Mouse (Mus musculus): Measurements from ENCODE around the gene Cacng6. TPM values are rescaled to one million over a fixed set of nuclear protein-coding genes. Genes with fewer than 3 reads are reported as not detected.

Gene Cacng6
- total and polyA plus RNA-seq, 2 experiments from 2014 or later: 0.28 TPM; not detected in 1

DNA sequence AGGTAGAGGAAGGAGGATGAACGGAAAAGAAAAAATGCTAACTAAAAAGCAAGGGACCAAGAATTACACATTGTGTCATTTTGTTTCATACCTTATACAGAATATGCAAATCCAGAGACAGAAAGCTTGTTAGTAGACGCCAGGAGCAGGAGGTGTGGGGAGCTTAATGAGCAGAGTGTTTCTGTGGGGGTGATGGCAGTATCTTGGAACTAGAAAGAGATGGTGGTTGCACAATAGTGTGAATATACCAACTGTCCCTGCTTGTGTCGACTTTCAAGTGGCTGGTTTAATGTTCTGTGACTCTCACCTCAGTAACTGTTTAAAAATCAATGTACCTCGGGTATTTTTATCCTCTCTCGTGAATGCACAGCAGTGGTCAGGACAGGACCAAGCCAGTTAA lies 52.7 kb downstream of the Cacng6 start:
- H3K9ac ChIP-seq (replicated peaks; ENCODE audit: low read length): no peak overlapping the region
- no peaks in the 10 kb centered on the region for H3K4me1 ChIP-seq (ENCODE audit: insufficient read depth, low read length)
- H3K4me2 ChIP-seq (ENCODE audit: low read depth, low read length): no peak overlapping the region
- no peak for DNase-seq (ENCODE audit: low spot score)
- no peaks in the 10 kb centered on the region for H3K9me3 ChIP-seq (ENCODE audit: low read length)
- no peaks in the 10 kb centered on the region for H3K27me3 ChIP-seq (ENCODE audit: insufficient read depth, low read length)
- no peak overlapping the region for H3K4me3 ChIP-seq (ENCODE audit: low read length)
- WGBS: 71% methylated on average over 5 of the region's 5 CpGs
- no peak overlapping the region for H3K27ac ChIP-seq
- no peak for ATAC-seq
- H3K36me3 ChIP-seq (ENCODE audit: insufficient read depth, low read length): no peaks in the 10 kb centered on the region
- no peak for TF ChIP-seq CTCF (IDR thresholded peaks at IDR 0.05; ENCODE audit: low read depth)

DNA sequence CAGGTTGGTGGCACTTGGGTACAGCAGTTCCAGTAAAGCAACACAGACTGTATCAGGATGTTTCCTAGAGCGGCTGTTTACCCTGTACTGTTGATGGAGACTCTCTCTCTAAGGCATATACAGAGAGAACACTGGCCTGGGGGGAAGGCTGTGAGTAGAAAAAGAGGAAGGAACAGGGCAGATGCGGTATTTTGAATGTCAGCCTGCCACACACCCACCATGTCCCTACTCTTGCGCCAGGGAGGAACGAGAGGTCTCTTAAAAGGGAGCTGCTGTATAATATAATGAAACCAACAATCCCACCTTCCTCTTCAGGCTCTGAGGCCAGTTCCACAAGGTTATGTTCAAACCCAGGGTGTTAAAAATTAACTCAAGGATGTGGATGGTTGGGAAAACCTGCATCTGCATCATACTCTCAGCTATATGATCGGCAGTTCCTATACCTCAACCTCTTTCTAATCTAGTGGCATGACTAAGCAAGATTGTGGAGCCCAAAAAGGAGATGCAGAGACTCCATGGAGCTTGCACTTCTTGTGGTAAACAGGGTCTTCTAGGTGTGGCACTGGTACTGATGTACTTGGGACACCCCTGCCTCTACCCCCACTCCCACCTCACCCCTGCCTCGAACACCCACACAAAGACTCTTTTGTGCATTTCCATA lies 58.1 kb downstream of the Cacng6 start:
- no peaks in the 10 kb centered on the region for H3K9me3 ChIP-seq (ENCODE audit: low read length)
- DNase-seq (ENCODE audit: low spot score) (no peak), ATAC-seq (no peak)
- H3K9ac ChIP-seq (replicated peaks; ENCODE audit: low read length): no peak overlapping the region
- TF ChIP-seq CTCF (IDR thresholded peaks at IDR 0.05; ENCODE audit: low read depth): no peak
- H3K36me3 ChIP-seq (ENCODE audit: insufficient read depth, low read length): no peaks in the 10 kb centered on the region
- H3K4me1 ChIP-seq (ENCODE audit: insufficient read depth, low read length): no peaks in the 10 kb centered on the region
- H3K4me3 ChIP-seq (ENCODE audit: low read length): no peak overlapping the region
- WGBS: 91% methylated on average over 6 of the region's 6 CpGs
- H3K27ac ChIP-seq: no peak overlapping the region
- H3K27me3 ChIP-seq (ENCODE audit: insufficient read depth, low read length): no peaks in the 10 kb centered on the region
- no peak overlapping the region for H3K4me2 ChIP-seq (ENCODE audit: low read depth, low read length)

Small RNA genes lying within 50 kb of the gene (microRNA-seq; reads per million reads assigned to microRNA genes)
- gene Gm23450: 41.5 to 82.9 reads per million in 2 experiments

Other genes starting within 250 kb of the Cacng6 start
- 0.10 TPM in 1 of 2 replicates, not detected in the other for gene Nlrp12, start 174.5 kb upstream of the Cacng6 start, total RNA-seq (2014; rRNA removed)
- 0.03 and 0.05 TPM in 2 replicates for gene Nlrp12, start 174.5 kb upstream of the Cacng6 start, polyA plus RNA-seq (2015; fragmentation: Nextera tagmentation; extraction: Ambion mirVana)
- 22.6 and 42.7 TPM in 2 replicates for gene Myadm, start 135.1 kb upstream of the Cacng6 start, total RNA-seq (2014; rRNA removed)
- gene Myadm, start 135.1 kb upstream of the Cacng6 start, polyA plus RNA-seq (2015; fragmentation: Nextera tagmentation; extraction: Ambion mirVana): 25.9 and 29.1 TPM in 2 replicates
- gene Prkcg, start 135.0 kb upstream of the Cacng6 start, total RNA-seq (2014; rRNA removed): 6.7 and 8.0 TPM in 2 replicates
- 4.2 and 5.7 TPM in 2 replicates for gene Prkcg, start 135.0 kb upstream of the Cacng6 start, polyA plus RNA-seq (2015; fragmentation: Nextera tagmentation; extraction: Ambion mirVana)
- 115 and 116 TPM in 2 replicates for gene Cacng7, start 91.2 kb upstream of the Cacng6 start, total RNA-seq (2014; rRNA removed)
- 4.0 and 4.6 TPM in 2 replicates for gene Cacng7, start 91.2 kb upstream of the Cacng6 start, polyA plus RNA-seq (2015; fragmentation: Nextera tagmentation; extraction: Ambion mirVana)
- 36.5 and 49.0 TPM in 2 replicates for gene Cacng8, start 33.5 kb upstream of the Cacng6 start, total RNA-seq (2014; rRNA removed)
- gene Cacng8, start 33.5 kb upstream of the Cacng6 start, polyA plus RNA-seq (2015; fragmentation: Nextera tagmentation; extraction: Ambion mirVana): 15.0 and 16.1 TPM in 2 replicates
- not detected in 2 replicates for gene Tarm1, start 78.4 kb downstream of the Cacng6 start, total RNA-seq (2014; rRNA removed)
- 0.10 TPM in 1 of 2 replicates, not detected in the other for gene Tarm1, start 78.4 kb downstream of the Cacng6 start, polyA plus RNA-seq (2015; fragmentation: Nextera tagmentation; extraction: Ambion mirVana)
- 0.50 and 1.1 TPM in 2 replicates for gene Oscar, start 192.0 kb downstream of the Cacng6 start, total RNA-seq (2014; rRNA removed)
- gene Oscar, start 192.0 kb downstream of the Cacng6 start, polyA plus RNA-seq (2015; fragmentation: Nextera tagmentation; extraction: Ambion mirVana): 0.35 and 0.60 TPM in 2 replicates
- 235 and 572 TPM in 2 replicates for gene Ndufa3, start 193.2 kb downstream of the Cacng6 start, total RNA-seq (2014; rRNA removed)
- 664 and 717 TPM in 2 replicates for gene Ndufa3, start 193.2 kb downstream of the Cacng6 start, polyA plus RNA-seq (2015; fragmentation: Nextera tagmentation; extraction: Ambion mirVana)
- 14.2 and 17.3 TPM in 2 replicates for gene Tfpt, start 205.7 kb downstream of the Cacng6 start, total RNA-seq (2014; rRNA removed)
- gene Tfpt, start 205.7 kb downstream of the Cacng6 start, polyA plus RNA-seq (2015; fragmentation: Nextera tagmentation; extraction: Ambion mirVana): 31.4 and 35.9 TPM in 2 replicates
- 48.6 and 50.8 TPM in 2 replicates for gene Prpf31, start 205.8 kb downstream of the Cacng6 start, total RNA-seq (2014; rRNA removed)
- gene Prpf31, start 205.8 kb downstream of the Cacng6 start, polyA plus RNA-seq (2015; fragmentation: Nextera tagmentation; extraction: Ambion mirVana): 77.6 and 78.6 TPM in 2 replicates
- 23.7 and 26.0 TPM in 2 replicates for gene Cnot3, start 221.1 kb downstream of the Cacng6 start, total RNA-seq (2014; rRNA removed)
- gene Cnot3, start 221.1 kb downstream of the Cacng6 start, polyA plus RNA-seq (2015; fragmentation: Nextera tagmentation; extraction: Ambion mirVana): 26.4 and 29.8 TPM in 2 replicates
- 2.2 and 3.6 TPM in 2 replicates for gene Leng1, start 241.6 kb downstream of the Cacng6 start, total RNA-seq (2014; rRNA removed)
- gene Leng1, start 241.6 kb downstream of the Cacng6 start, polyA plus RNA-seq (2015; fragmentation: Nextera tagmentation; extraction: Ambion mirVana): 10.9 and 13.2 TPM in 2 replicates

Measured in hindbrain, postnatal 0 days (tissue).